In the genomic region with DNA sequence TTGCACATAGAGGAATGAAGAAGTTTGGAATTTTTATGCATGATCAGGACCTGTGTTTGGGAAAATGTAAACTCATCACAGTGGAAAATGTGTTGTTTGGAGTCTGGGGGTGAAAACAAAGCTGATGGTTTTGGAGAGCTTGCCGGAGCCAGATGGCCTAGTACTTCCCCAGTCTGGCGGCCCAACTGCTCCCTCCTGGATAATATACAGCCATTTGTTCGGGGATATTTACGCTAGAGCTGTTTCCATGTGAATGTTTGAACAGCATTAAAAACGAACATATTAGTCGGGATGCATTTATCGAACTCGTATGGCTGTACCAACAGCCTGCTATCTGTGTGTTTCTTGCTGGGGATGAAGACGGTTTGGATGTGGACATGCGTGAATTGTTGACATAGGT, we compare ENCODE assay signal across 12 mouse cellular contexts. TPM values are rescaled to one million over a fixed set of nuclear protein-coding genes. Genes with fewer than 3 reads are reported as not detected.
DNase-seq lines count a peak whose midpoint lies in the region; ATAC-seq and TF ChIP-seq lines count a peak whose summit lies in the region.
"Had no signal": no experiment of that assay in that cellular context is flagged by ENCODE, and none has a peak within 500 bp of the region (broad histone marks: within the 10 kb centered on the region; RNA-seq: fewer than 3 reads in every experiment).

No protein-coding gene starts in this region.

- no peak for TF ChIP-seq CTCF in left cerebral cortex, adult 2 months (IDR thresholded peaks at IDR 0.05)

- H3K4me2 ChIP-seq in hindbrain, embryonic 15.5 days = peak overlapping the region; percentile 43
- peak overlapping the region; percentile 13; the same call in 1 of the 2 replicates for H3K4me2 ChIP-seq in midbrain, embryonic 12.5 days (replicated peaks)

- ATAC-seq in hindbrain, embryonic 15.5 days (ENCODE audit: low FRiP score, low read depth) = no peak
- ATAC-seq in midbrain, embryonic 12.5 days (ENCODE audit: low FRiP score, low read depth) = no peak

- peaks cover 46% of the 10 kb centered on the region for H3K4me1 ChIP-seq in hindbrain, embryonic 15.5 days (replicated peaks)
- H3K4me1 ChIP-seq in midbrain, embryonic 12.5 days = peaks cover 27% of the 10 kb centered on the region; the same call in 1 of the 2 replicates

- H3K4me3 ChIP-seq in hindbrain, embryonic 15.5 days = peak overlapping the region; percentile 4; the same call in 1 of the 2 replicates
- H3K4me3 ChIP-seq in midbrain, embryonic 12.5 days = 0 out of 2 replicates have a peak overlapping the region, but pooled peaks have one; percentile 8
- no peak overlapping the region for H3K4me3 ChIP-seq in left cerebral cortex, adult 2 months
- H3K4me3 ChIP-seq: myocyte had no signal

- intact Hi-C loops in left cerebral cortex, adult 2 months (cut with DNase I) = no loop called here

- DNase-seq in brain, embryonic 18.5 days (ENCODE audit: low read depth, low spot score) = peak; percentile 62
- DNase-seq in cerebellum, adult 18-20 months = peak; percentile 79 to 83
- no peak for DNase-seq in left cerebral cortex, adult 2 months (ENCODE audit: extremely low spot score in 1 of 2, low spot score in 2 of 2)
- DNase-seq in right cerebral cortex, adult 2 months (ENCODE audit: low spot score in 2 of 2) = no peak
- no peak for DNase-seq in heart, adult 18-20 months
- DNase-seq: adrenal gland, postnatal 10 days; spleen, adult 18-20 months; thymus, postnatal 25 days had no signal

- H3K9ac ChIP-seq in hindbrain, embryonic 15.5 days = peak overlapping the region; percentile 9; the same call in 1 of the 2 replicates
- H3K9ac ChIP-seq in midbrain, embryonic 12.5 days (replicated peaks) = 0 out of 2 replicates have a peak overlapping the region, but pooled peaks have one; percentile 7

- H3K27me3 ChIP-seq in hindbrain, embryonic 15.5 days = no peaks in the 10 kb centered on the region
- H3K27me3 ChIP-seq in midbrain, embryonic 12.5 days = peaks cover 13% of the 10 kb centered on the region

- H3K9me3 ChIP-seq in hindbrain, embryonic 15.5 days = no peaks in the 10 kb centered on the region
- no peaks in the 10 kb centered on the region for H3K9me3 ChIP-seq in midbrain, embryonic 12.5 days

- H3K27ac ChIP-seq in hindbrain, embryonic 15.5 days (replicated peaks) = 0 out of 2 replicates have a peak overlapping the region, but pooled peaks have one; percentile 32
- H3K27ac ChIP-seq in midbrain, embryonic 12.5 days (replicated peaks) = peak overlapping the region; percentile 31; the same call in 1 of the 2 replicates
- H3K27ac ChIP-seq in left cerebral cortex, adult 2 months = no peak overlapping the region

- H3K36me3 ChIP-seq in hindbrain, embryonic 15.5 days = no peaks in the 10 kb centered on the region
- H3K36me3 ChIP-seq in midbrain, embryonic 12.5 days = no peaks in the 10 kb centered on the region

- 43% methylated on average over 10 of the region's 10 CpGs for WGBS in hindbrain, embryonic 15.5 days
- WGBS in midbrain, embryonic 12.5 days = 72% methylated on average over 10 of the region's 10 CpGs

RNA-seq across cellular contexts. Expression of a gene that starts 8.9 kb away (rescaled TPM):
- polyA plus RNA-seq in hindbrain, embryonic 15.5 days (2015; fragmentation: Nextera tagmentation; extraction: Ambion mirVana) = 101 and 139 TPM in 2 replicates
- polyA plus RNA-seq in midbrain, embryonic 12.5 days (2016; fragmentation: Nextera tagmentation; extraction: Ambion mirVana) = 89.4 and 89.6 TPM in 2 replicates
- 1 to 10 TPM; 3.3 to 3.6 TPM for total RNA-seq in left cerebral cortex, adult 2 months (2021)
- total RNA-seq in heart, adult 18-20 months (2021) = 10 to 100 TPM in 1 of 2 experiments, 1 to 10 TPM in 1; 9.9 to 12.9 TPM
- total RNA-seq: MEL had no signal

Comparison
In these comparisons a context has a peak if more than half of its experiments do, and no peak if none do; other contexts are left out.
1. DNase-seq: peak in brain, embryonic 18.5 days (single experiment) and cerebellum, adult 18-20 months (2 of 2); none in left cerebral cortex, adult 2 months (0 of 2), right cerebral cortex, adult 2 months (0 of 2) and heart, adult 18-20 months (0 of 2).